Mouse (Mus musculus) monocyte, adult 2 months (primary cell): ENCODE data around the gene Prkrip1.

Experiments used
- DNase-seq, 2 experiments: peaks; one replicate each; pipeline ENCODE4 v3.0.0; 2022; ENCODE audit warnings: low spot score in 2 of 2, low read depth in 1 of 2

Gene Prkrip1

DNA sequence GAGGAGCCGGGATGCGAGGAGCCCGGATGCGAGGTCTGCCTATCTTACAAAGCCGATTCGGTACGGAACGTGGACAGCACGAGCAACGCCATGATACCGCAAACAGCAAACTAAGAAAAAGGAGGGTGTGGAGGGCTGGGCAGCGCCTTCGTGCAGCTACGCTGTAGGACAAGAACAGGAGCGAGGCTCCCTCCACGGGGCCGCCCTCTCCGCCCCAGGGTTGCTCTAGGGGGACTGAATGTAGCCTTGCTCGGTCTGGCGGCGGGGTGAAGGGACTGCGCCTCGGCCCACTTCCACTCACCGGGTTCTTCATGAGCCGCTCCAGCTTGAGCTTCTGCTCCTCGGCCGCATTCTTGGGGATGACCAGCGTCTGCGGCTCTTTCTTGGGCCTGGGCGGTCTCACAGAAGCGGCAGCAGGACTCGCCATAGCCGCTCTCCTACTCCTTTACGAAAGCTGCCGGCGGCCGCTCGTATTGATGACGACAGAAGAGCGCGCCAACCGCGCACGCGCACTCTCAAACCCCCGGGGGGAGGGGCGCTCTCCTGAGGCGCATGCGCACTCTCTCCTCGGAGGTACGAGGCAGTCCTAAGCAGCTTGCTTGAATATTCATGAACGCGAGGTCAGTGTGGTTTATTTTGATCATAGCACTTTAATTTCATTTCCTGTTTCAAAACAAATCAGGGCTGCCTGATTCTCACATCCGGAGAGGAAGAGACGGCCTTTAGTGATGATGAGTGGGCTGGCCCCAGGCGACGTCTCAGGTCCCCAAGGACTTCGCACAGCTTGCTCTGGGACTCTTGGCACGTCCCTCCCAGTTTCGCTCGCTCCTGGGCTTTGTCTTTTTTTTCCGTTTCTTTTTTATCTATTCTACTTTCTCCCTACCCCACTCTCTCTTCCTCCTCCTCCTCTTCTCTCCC, at the start of gene Prkrip1:
TSS of gene Prkrip1 (minus strand) at position 490 of the 918 bp plus-strand sequence.
- DNase-seq: peak; percentile 83 to 92

- DNase-seq: no peak
These were observed 49.7 kb upstream of the Prkrip1 start for GRCm38 (mm10) chr5:136248441-136248840.

- DNase-seq: peak in 1 of 2 experiments; percentile 29
These were observed 47.7 kb upstream of the Prkrip1 start, which contains the start of gene Sh2b2 for GRCm38 (mm10) chr5:136246452-136246838. Gene Sh2b2, minus strand, starts transcription at chr5:136246556.

DNA sequence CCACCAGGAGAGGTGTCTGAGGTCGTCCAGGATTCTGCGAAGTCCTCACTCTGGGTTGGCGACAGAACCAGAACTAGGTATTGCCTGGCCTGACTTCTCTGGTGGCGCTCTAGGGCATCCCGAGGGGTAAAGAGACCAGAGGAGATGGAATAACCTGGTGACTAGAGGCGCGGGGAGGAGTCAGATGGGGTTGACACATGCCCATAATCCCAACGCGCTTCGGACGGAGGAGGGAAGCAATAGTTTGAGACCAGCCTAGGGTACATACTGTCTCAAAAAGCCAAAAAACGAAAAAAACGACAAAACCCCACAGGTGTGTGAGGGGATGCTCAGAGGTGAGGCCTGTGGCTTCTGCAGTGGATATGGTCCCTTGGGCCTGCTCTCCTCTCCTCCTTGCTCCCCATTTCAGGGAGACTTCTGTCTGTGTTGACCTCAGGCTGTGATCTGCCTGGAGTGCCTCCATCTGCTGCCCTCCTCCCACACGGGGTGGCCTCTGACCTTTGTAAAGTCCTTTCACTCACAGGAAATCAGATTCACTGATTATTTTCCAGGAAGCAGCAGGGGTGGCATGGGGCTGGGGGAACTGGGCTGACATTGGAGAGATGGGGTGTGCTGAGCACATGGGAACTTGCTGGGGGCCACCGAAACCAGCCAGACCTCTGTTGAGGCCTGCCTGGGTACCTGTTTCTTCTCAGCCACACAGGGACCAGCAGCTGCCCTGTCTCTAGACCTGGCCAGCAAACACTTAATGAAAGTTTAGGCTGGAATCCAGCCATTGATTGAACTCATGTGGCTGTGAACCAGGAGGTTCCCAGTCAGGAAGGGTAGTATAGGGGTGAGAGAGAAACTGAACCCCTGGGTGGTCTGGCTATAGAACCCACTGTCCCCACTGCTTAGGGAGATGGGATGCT, 47.0 kb upstream of the Prkrip1 start:
- no peak for DNase-seq

DNA sequence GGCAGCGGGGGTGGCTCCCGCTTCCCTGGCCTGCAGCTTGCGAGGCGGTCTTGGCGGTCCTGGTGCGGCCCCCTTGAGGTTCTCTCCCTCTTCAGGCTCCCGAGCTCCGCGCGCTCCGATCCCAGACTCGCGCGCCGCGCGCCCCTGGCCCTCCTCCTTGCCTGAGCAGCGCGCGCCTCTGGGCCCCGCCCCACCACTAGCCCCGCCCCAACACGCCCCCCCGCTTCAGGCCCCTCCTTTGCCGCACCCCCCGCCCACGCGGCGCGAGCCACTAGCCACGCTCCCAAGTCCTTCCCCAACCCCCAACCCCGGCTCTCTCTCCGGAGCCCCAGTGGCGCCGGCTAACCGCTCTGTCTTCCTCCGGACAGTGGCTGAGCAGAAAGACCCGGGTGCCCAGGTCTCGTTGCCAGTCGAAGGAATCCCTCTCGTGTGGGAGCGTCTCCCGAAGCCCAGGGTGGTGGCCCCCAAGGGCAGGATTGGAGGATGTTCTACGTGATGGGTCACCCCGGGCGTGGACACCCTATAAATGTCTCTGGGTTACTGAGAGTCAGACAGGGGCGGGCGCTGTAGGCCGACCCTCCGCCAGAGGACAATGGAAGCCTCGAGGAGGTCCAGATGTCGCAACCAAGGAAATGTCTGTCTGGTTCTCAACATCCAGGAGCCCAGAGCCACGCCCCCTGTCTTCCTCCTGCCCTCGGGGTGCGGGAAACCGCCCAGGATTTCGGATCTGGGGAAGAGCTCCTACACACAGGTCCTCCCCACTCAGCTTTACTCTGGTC, 46.2 kb upstream of the Prkrip1 start:
- peak; percentile 52 to 73 for DNase-seq

DNA sequence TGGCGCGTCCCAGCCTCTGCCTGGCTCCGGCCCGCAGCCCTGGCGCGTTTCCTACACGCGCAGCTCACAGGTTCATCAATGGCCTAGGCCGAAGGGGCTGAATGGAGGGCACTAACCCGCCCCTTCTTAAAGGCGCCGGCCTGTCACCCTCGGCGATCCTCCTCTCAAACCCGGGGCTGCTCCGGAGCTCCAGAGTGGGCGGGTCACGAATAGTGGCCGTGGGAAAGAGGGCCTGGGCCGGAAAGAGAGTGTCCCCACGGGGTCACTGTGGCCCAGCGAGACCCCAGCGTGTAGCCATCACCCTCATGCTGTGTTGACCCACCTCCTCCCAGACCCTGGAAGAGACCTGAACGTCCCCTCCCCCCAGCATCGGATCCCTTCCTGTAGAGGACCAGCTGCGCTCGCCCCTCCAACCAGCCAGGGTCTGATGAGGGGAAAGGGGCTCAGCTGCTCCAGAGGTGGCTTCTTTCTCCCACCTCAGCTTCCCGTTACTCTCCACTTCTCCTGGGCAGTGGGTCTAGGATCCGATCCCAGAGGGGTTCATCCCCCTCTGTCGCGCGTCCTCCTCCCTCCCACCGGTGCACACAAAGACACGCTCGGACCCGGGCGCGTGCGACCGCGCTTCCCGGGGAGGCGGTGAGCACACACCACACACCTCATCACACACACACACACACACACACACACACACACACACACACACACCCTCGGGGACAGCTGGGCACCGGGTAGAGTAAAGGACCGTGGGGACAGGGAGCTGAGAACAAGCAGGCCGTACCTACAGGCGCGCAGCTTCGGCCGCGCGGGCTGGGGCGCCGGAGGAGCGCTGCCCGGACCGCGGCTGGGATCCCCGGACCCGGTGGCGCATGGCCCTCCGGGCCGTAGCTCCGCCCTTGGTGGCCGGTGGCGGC, 45.3 kb upstream of the Prkrip1 start:
- DNase-seq: no peak

DNA sequence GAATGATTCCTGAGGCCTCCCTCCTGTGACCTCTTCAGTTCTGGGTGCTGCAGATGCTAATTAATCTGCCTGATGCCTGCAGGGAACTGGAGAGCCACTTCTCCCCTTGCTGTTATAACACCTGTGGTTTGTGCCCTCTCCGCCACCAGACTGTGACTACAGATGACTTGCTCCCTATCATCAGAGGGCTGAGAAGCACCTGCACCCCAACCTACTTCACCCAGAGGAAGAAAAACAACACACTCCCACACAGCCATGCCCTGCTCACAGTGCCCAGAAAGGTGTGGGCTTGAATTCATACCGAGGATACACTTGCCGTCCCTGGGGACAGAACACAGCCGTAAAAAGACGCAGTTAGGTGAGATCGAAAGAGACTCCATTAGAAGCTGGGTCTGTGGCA, 42.4 kb upstream of the Prkrip1 start:
- DNase-seq: no peak

DNA sequence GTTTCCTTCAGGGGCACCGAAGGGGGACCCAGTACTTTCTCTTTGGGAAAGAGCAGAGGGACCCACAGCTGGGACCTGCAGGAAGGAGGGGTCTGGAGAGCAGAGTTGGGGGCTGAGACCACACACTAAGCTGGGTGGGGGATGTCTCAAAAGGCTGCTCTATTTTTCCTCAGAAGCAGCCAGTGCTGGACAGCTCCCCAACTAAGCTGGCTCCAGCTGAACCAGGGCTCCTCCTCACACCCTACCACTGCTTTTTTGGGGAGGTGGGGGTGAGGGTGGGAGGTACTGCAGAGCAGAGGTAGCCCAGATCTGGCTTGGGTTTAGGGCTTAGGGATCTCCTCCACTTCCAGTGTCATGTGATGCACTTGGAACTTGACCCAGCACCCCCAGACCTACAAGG, 41.6 kb upstream of the Prkrip1 start:
- DNase-seq: no peak

GRCm38 (mm10) chr5:136237607-136238006, 38.8 kb upstream of the Prkrip1 start:
- no peak for DNase-seq

DNA sequence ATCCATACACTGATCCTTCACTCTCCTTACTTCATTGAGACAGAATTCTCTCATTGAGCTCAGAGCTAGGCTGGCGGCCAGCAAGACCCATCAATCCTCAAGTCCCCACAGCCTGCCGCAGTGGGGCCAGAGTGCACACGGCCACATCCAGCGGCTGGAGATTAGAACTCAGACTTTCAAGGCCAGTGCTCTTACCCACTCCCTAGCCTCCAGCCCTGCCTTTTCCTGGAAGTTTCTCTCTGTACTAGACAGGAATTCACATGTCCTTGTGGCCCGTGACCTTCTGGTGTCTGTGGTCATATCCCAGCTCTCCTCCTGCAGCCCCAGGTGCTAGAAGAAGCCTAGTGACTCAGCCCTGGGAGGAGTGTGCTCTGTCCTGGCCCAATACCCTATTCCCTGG, 37.8 kb upstream of the Prkrip1 start:
- no peak for DNase-seq

GRCm38 (mm10) chr5:136230348-136231035, 31.7 kb upstream of the Prkrip1 start:
- no peak for DNase-seq

- DNase-seq: no peak
These were observed 27.6 kb upstream of the Prkrip1 start for GRCm38 (mm10) chr5:136226246-136226876.

DNA sequence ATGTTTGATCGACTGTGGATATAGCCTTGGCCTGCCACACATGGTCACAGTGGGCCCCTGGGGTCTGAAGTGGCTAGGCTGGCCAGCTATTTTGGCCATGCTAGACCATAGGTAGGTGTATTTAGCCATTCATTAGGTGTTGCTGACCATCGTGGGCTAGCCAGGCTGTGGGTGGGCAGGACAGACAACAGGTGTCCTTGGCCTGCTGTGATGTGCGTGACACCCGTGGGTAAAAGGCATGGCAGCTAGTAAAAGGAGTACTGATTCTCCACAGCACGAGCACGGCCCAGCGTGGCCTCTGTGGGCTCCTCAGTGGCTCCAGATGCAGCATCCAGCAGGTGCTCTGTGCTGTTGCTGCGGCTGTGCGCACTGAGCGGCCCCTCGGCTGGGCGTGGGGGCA, 19.8 kb upstream of the Prkrip1 start:
- DNase-seq: no peak

DNA sequence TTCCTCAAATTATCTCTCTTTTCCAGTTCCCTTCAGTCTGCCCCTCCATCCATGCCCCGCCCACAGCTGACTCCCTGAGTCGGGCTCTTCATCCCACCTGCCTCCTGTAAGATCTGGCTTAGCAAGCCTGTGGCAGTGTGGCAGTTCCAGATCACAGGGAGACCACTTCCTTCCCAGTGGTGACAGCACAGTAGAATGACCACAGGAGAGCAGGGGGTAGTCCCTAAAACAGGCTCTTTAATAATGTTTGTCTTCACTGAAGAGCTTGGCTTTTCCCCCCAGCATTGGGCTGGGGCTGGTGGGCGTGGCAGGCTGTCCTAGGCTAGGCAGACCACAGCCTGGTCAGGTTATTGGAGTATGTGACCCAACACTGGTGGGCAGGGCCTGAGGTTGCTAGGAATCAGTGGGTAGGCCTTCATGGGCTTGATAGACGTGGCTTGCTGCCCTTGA, 19.2 kb upstream of the Prkrip1 start:
- DNase-seq: peak in 1 of 2 experiments; percentile 41

GRCm38 (mm10) chr5:136217004-136217665, 18.4 kb upstream of the Prkrip1 start:
- DNase-seq: peak; percentile 75 to 79

DNA sequence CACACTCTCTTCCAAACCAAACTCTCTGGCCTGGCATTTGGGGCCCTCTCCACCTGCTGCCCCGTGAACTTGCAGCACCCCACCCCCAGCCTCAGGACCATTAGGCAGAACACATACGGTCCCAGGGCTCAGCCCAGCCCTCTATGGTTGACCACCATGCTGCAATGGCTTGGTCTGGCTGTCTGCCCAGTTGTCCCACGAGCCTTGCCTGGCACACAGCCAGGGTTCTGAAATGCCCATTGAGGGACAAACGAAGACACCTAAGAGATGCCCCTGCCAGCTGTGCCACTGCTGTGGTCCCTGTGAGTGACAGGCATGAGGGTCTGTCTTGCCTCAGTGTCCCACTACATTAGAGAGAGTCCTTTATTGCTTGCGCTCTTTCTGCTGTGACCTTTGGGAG, 17.2 kb upstream of the Prkrip1 start:
- DNase-seq: peak; percentile 61 to 68

DNA sequence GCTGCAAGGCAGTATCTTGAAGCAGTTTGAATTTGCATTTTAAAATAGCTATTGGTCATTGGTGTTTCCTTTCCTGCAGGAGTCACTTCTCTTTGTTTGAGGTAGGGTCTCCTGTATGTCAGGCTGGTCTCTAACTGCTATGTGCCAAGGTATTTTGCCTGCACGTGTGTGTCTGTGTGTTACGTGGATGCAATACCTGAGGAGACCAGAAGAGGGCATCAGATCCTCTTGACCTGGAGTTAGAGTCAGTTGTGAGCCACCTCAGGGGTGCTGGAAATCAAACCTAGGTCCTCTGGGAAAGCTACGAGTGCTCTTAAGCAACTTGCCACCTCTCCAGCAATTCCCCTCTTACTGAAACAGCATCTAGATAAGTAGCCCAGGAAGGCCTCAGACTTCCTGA, 16.4 kb upstream of the Prkrip1 start:
- no peak for DNase-seq

GRCm38 (mm10) chr5:136213716-136214115, 15.0 kb upstream of the Prkrip1 start:
- no peak for DNase-seq
